Mouse (Mus musculus): ENCODE measurements around the gene Pard3. TPM values are rescaled to one million over a fixed set of nuclear protein-coding genes. Genes with fewer than 3 reads are reported as not detected.

The Pard3 gene
- total RNA-seq, 1 experiment from 2014 or later = not detected

DNA sequence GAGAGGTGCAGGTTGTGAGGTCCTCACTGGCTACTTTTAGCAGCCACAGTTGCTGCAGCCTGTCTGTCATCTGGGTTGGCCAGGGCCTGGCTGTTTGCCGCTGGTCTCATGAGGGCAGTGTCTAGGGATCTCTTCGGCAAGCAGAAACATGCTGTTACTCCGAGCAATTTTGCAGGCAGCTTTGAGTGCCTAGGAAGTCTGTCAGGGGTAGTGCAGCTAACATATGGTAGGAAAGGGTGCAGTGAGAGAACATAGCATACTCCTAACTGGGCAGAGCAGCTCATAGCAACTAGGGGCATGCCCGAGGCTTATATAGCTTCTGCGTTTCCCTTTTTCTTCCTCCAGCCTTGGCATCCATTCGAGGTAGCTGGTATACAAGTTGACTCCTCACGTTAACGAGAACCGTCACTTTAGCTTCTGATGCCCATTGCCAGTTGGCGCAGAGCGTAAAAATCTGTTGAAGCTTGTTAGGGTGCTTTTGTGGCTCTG is 54.7 kb downstream of the Pard3 start:
- ATAC-seq (replicated peaks in 1 of 2; ENCODE audit: insufficient read depth in 1 of 2, low FRiP score in 2 of 2, low TSS enrichment in 1 of 2, low read depth in 1 of 2, poor library complexity in 2 of 2, severe bottlenecking in 2 of 2) = no peak

DNA sequence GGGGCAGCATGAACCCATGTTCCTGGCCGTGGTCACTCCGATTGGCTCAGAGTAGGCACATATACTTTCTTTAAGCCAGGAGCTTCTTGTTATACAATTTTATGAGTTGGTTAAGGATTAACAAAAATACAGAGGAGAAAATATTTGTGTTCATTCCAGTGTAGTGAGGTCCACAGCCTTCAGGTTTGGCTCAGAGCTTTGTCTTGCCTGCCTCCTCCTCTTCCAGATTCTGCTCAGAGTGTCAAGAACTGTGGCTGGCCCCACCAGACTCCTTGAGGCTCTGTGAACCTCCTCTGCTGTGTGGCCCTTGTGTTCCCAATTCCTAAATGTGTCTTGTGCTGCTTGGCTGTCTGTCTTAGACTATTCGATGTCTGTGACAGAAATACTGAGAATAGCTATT is 59.7 kb downstream of the Pard3 start:
- ATAC-seq (replicated peaks in 1 of 2; ENCODE audit: insufficient read depth in 1 of 2, low FRiP score in 2 of 2, low TSS enrichment in 1 of 2, low read depth in 1 of 2, poor library complexity in 2 of 2, severe bottlenecking in 2 of 2) = no peak

DNA sequence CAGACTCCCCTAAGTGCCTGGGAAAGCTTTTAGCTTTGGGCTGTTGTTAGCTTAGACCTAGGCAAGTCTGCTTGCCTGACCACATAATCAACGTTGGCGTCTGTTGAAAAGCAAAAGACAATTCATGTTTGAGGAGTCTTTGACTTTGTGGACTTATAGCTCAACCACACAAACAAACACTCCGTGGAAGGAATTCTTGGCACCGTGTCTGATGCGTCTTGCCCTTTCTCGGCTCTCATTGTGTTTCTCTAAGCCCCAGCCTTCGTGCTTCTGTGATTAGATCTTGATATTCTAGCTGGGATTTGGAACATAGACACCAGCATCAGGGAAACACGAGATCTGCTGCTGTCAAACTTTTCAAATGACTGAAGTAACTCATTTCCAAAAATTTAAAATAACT is 61.1 kb downstream of the Pard3 start:
- no peak for ATAC-seq (replicated peaks in 1 of 2; ENCODE audit: insufficient read depth in 1 of 2, low FRiP score in 2 of 2, low TSS enrichment in 1 of 2, low read depth in 1 of 2, poor library complexity in 2 of 2, severe bottlenecking in 2 of 2)

DNA sequence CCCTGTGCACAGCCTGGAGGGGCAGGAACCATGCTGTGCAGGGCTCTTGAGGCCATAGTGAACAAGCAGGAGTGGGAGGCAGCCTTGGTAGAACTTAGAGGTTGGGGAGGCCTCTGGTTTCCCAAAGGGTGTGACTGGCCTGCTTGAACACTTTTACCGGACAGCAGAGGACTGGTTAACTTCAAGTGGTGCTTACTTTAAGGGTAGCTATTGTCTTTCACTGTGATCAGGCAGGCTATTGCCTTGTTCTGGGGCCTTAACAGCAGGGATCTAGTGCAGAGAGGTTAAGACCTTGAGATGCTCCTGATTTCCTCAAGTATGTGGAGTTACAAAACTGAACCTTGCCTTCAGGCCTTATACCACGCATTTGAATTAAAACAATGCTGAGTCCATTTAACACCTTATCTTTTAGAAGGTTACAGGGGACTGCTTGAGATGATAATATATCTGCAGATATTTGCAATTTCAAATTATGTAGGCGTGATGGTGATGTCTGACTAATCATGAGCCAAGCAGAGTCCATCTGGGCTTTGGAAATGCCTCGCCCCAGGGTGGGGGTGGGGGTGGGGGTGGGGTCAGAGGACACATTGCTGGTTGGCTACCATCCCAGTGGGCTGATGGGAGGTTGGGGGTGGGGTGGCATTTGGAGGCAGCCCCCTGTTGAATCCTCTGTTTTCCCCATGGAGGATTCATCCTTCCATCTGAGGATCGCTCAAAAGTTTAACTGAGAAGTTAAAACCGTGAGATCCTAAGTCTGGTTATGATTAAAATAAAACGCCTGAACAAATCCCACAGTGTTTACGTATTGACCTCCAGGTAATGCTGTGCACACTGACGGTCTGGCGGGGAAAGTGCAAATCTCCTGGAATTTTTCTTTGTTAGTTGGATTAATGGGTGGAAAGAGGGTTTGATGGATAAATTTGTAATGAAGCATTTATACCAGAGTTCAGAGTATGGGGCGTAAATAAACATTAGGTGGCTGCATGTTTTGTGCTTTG is 62.3 kb downstream of the Pard3 start:
- ATAC-seq (replicated peaks in 1 of 2; ENCODE audit: insufficient read depth in 1 of 2, low FRiP score in 2 of 2, low TSS enrichment in 1 of 2, low read depth in 1 of 2, poor library complexity in 2 of 2, severe bottlenecking in 2 of 2) = no peak

DNA sequence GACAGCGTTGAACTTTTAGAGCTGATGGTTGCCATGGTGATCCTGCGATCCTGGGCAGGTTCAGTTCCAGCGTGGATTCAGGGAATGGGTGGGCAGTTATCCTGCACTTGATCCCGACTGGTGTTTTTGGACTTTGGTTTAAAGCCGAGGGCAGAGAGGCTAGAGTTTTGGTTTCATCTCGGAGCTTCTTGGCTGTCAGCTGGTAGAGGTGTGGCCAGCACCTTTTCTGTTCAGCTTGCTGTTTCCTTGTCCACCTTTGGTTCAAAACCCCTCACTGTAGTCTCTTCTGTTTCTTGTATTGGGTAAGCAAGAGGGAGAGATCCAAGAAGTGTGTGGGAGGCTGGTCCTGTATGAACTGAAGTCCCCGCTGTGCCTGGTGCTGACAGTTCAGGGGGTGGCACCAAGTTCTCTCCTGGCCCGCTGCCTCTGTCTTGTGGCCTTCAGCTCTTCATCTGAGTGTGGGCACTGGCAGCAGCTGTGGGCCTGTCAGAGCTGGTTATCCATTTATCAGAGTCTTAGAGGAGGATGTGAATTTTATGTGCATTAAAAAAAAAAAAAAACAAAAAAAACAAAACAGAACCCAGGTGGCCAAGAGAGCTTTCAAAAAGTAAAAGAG is 65.2 kb downstream of the Pard3 start:
- ATAC-seq (replicated peaks in 1 of 2; ENCODE audit: insufficient read depth in 1 of 2, low FRiP score in 2 of 2, low TSS enrichment in 1 of 2, low read depth in 1 of 2, poor library complexity in 2 of 2, severe bottlenecking in 2 of 2) = no peak

DNA sequence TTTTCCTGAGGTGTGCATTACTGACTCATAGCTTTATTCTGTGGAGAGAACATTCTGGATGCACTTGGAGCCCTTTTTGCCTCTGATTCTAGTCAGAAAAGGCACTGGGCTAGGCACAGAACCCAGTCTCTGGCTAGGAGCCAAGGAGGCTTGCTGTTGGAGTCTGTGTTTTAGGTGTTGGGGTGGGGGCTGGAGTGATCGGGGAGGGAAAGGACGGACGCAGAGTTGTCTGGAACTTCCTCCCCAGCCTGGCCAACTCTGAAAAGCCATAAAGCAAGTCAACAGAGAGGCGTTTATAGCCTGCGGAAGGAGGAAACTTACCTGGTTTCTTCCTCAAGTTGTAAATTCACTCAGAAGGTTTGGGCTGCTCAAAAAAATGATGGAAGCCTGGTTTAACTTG is 70.6 kb downstream of the Pard3 start:
- ATAC-seq (replicated peaks in 1 of 2; ENCODE audit: insufficient read depth in 1 of 2, low FRiP score in 2 of 2, low TSS enrichment in 1 of 2, low read depth in 1 of 2, poor library complexity in 2 of 2, severe bottlenecking in 2 of 2) = no peak

DNA sequence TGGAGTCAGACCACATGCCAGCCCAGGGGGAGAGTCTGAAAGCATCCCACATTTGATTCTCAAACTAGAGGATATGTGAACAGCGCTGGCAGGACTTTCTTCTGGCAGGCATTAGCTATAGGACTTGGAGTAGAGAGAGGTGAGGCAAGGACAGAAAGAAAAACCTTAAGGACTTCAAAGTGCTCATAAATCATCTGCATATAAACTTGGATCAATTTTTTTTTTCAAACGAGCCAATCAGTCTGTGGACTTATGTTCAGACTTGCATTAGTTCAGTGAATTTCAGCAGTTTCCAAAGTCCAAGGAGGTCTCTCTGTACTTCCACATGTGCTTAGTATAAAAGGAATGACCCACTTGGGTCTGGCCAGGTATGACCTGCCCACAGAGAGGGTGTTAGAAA is 72.5 kb downstream of the Pard3 start:
- ATAC-seq (replicated peaks in 1 of 2; ENCODE audit: insufficient read depth in 1 of 2, low FRiP score in 2 of 2, low TSS enrichment in 1 of 2, low read depth in 1 of 2, poor library complexity in 2 of 2, severe bottlenecking in 2 of 2) = no peak

DNA sequence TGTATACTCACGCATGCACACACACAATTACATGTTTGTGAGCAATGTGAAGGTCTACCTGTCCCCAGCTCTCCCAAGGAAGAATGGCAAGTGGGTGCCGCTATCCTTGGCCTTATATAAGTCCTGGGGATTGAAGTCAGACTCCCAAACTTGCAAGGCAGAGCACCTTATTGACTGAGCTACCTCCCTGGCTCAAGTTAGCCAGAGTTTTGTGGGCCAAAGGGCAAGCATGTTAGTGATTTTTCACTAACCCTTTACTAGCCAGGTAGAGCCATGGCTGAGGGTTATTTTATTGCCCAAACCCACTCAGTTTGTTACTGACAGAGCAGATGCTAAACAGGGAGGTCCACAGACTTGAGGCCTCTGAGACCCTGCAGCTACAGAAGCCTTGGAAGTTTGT is 73.1 kb downstream of the Pard3 start:
- ATAC-seq (replicated peaks in 1 of 2; ENCODE audit: insufficient read depth in 1 of 2, low FRiP score in 2 of 2, low TSS enrichment in 1 of 2, low read depth in 1 of 2, poor library complexity in 2 of 2, severe bottlenecking in 2 of 2) = no peak

DNA sequence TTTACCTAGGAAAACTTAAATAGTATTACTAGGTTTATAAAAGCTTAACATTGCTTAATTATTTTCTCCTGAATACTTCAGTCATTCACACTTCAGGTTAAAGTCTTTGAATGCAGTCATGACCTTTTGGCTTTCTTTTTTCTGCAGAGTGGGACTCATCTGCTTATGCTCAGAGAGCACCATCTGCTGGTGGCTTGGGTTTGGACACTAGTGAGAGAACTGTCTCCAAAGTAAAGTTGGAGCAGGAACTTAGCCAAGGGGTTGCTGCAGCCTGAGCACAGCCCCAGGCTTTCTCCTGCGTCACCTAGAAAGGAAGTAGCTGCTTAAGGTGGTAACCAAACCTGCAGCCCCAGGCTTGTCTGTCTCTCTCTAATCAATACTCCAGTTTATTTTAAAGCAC is 75.5 kb downstream of the Pard3 start:
- peak; percentile 76 to 80; a peak in 3 of 4 replicates for ATAC-seq (replicated peaks in 1 of 2; ENCODE audit: insufficient read depth in 1 of 2, low FRiP score in 2 of 2, low TSS enrichment in 1 of 2, low read depth in 1 of 2, poor library complexity in 2 of 2, severe bottlenecking in 2 of 2)

DNA sequence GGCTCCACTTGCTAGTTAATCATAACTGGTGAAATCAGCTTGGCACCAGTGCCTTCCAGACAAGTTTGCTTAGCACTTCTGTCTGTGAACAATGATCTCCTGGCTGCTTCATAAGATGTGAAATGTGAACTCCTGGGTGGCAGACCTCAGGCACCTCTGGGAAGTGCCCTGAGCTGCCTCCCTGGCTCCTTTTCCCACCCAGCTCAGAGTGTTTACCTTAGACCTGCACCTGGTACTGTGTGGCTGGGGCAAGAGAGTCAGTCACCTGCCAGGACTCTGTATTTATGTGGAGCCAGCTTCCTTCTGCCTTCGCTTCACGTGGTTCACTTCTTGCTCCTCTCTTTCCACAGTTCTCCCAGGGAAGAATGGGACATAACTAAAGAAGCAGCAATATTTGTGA is 77.3 kb downstream of the Pard3 start:
- no peak for ATAC-seq (replicated peaks in 1 of 2; ENCODE audit: insufficient read depth in 1 of 2, low FRiP score in 2 of 2, low TSS enrichment in 1 of 2, low read depth in 1 of 2, poor library complexity in 2 of 2, severe bottlenecking in 2 of 2)

DNA sequence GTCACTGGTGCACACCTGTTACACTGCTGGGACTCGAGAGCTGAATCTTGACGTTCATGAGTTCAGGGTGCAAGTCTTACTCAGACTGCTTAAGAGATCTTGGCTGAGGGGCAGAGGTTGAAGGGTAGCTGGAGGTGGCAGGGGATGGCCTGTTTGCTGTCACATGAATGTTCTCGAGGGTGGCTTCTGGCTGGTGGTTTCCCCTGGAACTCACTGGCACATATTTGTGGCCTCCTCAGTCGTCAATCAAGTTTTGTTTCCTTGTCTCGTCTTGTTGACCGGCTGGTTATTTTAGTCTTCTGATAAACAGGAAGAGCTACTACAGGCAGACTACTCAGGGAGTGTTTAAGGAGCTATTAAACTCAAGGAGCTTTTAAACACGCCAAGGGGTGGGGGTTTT is 79.9 kb downstream of the Pard3 start:
- ATAC-seq (replicated peaks in 1 of 2; ENCODE audit: insufficient read depth in 1 of 2, low FRiP score in 2 of 2, low TSS enrichment in 1 of 2, low read depth in 1 of 2, poor library complexity in 2 of 2, severe bottlenecking in 2 of 2) = no peak

DNA sequence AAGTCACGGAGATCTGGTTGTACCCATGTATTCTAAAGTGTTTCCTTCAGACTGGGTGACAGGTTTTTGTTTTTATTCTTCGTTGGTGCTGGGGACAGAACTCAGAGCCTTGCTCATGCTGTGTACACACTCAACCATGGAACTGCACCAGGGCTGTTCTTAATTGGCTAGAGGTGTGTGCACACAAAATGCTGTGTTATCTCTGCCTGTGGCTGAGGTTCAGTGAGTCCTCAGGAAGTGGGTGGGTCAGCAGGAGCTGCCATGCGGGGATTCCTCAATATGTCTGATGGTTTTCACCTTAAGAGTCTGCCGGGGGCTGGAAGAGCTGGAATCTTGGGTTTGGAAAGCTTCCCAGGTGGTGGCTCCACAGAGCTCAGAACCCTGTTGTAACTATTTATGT is 80.9 kb downstream of the Pard3 start:
- ATAC-seq (replicated peaks in 1 of 2; ENCODE audit: insufficient read depth in 1 of 2, low FRiP score in 2 of 2, low TSS enrichment in 1 of 2, low read depth in 1 of 2, poor library complexity in 2 of 2, severe bottlenecking in 2 of 2) = no peak

DNA sequence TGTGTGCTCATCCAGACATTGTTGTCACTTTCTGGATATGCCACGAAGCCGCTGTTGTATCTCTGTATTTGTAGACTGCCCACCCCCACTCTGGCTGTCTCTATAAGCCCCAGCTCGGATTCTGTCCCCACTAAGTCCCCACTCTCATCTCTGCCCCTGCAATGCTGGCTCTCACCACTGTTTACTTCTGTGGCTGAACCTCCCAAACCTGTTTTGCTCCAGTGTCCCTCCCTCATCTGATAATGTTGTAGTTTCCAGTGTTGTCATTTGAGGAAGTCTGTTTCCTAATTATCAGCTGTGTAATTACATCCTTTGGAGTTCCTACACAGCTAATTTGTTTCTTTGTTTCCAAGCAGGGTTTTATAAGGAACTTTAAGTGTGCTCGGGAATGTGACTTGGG is 81.4 kb downstream of the Pard3 start:
- ATAC-seq (replicated peaks in 1 of 2; ENCODE audit: insufficient read depth in 1 of 2, low FRiP score in 2 of 2, low TSS enrichment in 1 of 2, low read depth in 1 of 2, poor library complexity in 2 of 2, severe bottlenecking in 2 of 2) = no peak

DNA sequence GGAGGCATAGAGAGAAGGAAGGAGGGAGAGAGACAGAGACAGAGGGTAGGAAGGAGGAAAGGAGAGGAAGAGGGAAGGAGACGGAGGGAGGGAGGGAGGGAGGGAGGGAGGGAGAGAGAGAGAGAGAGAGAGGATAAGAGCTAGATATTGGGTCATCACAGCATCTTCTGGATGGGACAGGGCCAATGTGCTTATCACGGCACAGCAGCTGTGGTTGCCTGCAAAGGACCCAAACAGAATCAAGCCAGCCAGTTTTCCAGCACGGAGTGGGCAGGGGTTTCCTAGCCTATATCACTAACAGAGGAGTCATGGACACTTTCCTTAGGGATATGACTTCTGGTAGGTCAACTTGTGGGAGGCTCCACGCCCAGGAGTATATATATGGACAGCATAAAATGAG is 82.4 kb downstream of the Pard3 start:
- ATAC-seq (replicated peaks in 1 of 2; ENCODE audit: insufficient read depth in 1 of 2, low FRiP score in 2 of 2, low TSS enrichment in 1 of 2, low read depth in 1 of 2, poor library complexity in 2 of 2, severe bottlenecking in 2 of 2) = no peak

DNA sequence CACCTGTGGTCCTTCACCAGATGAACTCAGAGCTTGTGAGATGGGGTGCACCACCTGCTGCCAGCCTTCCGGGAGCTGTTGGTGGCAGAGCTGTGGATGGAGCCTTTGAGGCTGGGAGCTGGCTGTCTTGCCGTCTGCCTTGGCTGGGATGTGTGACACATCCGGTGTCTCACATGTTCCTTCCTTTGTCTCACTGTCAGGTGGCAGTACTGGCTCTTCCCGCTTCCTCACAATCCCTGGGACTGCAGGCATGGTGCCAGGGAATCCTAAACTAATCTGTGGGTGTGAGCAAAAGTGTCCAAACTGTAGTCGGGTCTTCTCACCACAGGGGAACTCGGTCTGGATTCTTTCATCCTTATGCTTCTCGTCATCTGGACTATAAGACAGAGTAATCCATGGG is 85.1 kb downstream of the Pard3 start:
- no peak for ATAC-seq (replicated peaks in 1 of 2; ENCODE audit: insufficient read depth in 1 of 2, low FRiP score in 2 of 2, low TSS enrichment in 1 of 2, low read depth in 1 of 2, poor library complexity in 2 of 2, severe bottlenecking in 2 of 2)

DNA sequence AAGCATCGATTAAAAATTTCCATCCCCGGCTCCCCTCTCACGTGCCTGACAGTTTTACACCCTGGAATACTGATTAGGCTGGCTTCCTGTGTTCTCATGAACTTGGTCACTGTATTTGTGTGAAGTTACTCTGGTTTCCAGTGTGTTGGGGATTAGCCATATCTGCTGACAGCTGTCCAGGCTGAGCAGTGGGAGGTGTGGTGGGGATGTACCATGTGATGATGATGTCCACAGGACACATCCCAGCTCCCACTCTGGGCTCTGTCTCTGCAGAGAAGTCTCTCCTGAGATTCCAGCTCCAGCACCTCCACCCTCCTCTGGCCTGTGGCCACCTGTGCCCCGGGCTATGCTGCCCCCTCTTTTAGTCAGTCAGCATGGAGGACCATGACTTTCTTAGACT is 87.0 kb downstream of the Pard3 start:
- ATAC-seq (replicated peaks in 1 of 2; ENCODE audit: insufficient read depth in 1 of 2, low FRiP score in 2 of 2, low TSS enrichment in 1 of 2, low read depth in 1 of 2, poor library complexity in 2 of 2, severe bottlenecking in 2 of 2) = no peak

DNA sequence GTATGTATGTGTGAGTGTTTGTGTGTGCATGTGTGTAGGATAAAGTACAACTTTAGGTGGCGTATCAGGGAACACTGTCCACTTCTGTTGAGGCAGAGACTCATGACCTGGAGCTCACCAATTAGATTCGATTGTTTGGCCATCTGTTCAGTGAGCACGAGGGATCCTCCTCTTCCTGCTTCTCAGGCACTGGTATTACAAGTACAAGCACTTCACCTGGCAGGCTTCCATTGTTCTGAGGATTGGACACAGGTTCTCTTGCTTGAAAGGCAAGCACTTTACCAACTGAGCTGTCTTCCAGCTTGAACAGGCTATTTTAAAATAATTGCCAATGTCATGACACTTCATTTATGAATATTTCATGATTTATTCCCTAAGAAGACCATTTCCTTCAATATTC is 88.0 kb downstream of the Pard3 start:
- ATAC-seq (replicated peaks in 1 of 2; ENCODE audit: insufficient read depth in 1 of 2, low FRiP score in 2 of 2, low TSS enrichment in 1 of 2, low read depth in 1 of 2, poor library complexity in 2 of 2, severe bottlenecking in 2 of 2) = no peak

DNA sequence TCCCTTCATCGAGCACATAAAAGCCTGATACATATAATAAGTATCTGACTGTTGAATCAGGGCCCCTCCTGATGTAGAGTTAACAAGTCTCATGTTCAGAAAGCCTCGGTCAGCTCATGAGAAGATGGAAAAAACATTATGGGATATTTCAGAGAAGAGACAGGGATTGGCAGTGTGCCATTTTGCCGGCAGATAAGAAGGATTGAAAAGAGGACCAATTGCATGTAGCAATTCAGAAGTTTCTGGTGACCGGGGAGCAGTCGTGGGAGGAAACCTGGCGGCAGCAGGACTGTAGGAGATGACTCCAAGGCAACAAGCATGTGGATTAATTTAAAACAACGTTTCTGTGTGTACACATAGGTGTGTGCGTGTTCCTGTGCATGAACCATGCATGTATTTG is 93.4 kb downstream of the Pard3 start:
- ATAC-seq (replicated peaks in 1 of 2; ENCODE audit: insufficient read depth in 1 of 2, low FRiP score in 2 of 2, low TSS enrichment in 1 of 2, low read depth in 1 of 2, poor library complexity in 2 of 2, severe bottlenecking in 2 of 2) = no peak

Data from hematopoietic stem cell, adult 5-6 weeks (primary cell).